Mouse (Mus musculus) kidney, embryonic 16.5 days (tissue): ENCODE measurements around the gene Lama2. TPM values are rescaled to one million over a fixed set of nuclear protein-coding genes. Genes with fewer than 3 reads are reported as not detected.

ENCODE experiments used
- ATAC-seq: fragments of 200-750 bp; cut with Nextera tagmentation; 2 replicates; pipeline ENCODE4 v1.8.0; 2017; ENCODE audit warnings: moderate TSS enrichment; ENCODE audit not compliant: low FRiP score, low TSS enrichment
- H3K27ac ChIP-seq: fragments of 300-500 bp; sonication (generic); 2 replicates; pipeline ENCODE4 v1.5.1; 2014; ENCODE audit warnings: low read length
- H3K27me3 ChIP-seq: fragments of 300-500 bp; sonication (generic); 2 replicates; pipeline ENCODE4 v1.6.1; 2014; ENCODE audit warnings: low read length, control low read depth, mixed read lengths; ENCODE audit not compliant: insufficient read depth
- H3K36me3 ChIP-seq: fragments of 300-500 bp; sonication (generic); 2 replicates; pipeline ENCODE4 v1.6.1; 2014; ENCODE audit warnings: low read length, control low read depth, mixed read lengths; ENCODE audit not compliant: insufficient read depth
- H3K4me1 ChIP-seq: fragments of 300-500 bp; sonication (generic); 2 replicates; pipeline ENCODE4 v1.6.1; 2014; ENCODE audit warnings: low read length, control low read depth, mixed read lengths; ENCODE audit not compliant: insufficient read depth
- H3K4me2 ChIP-seq: fragments of 300-500 bp; sonication (generic); replicated peaks from 2 replicates; pipeline ENCODE4 v1.6.1; 2014; ENCODE audit warnings: low read depth, low read length
- H3K4me3 ChIP-seq: fragments of 300-500 bp; sonication (generic); 2 replicates; pipeline ENCODE4 v1.5.1; 2014; ENCODE audit warnings: mild to moderate bottlenecking, low read length
- H3K9ac ChIP-seq: fragments of 300-500 bp; sonication (generic); replicated peaks from 2 replicates; pipeline ENCODE4 v1.6.1; 2014; ENCODE audit warnings: low read length
- H3K9me3 ChIP-seq: fragments of 300-500 bp; sonication (generic); 2 replicates; pipeline ENCODE4 v1.6.1; 2016; ENCODE audit warnings: low read length, control low read depth
- WGBS: fragments of 180-500 bp; shearing (Covaris S2); extraction: QIAGEN DNeasy Blood & Tissue Kit; methylation state at CpG from one replicate; pipeline ENCODE4 v1.1.7; 2014; 5-methylcytosine and 5-hydroxymethylcytosine counted together
- polyA plus RNA-seq: library from polyadenylated mRNA; unstranded; fragments of >200 nt; fragmentation: Nextera tagmentation; extraction: Ambion mirVana; gene quantifications from 2 replicates; pipeline ENCODE4 v1.2.1, GENCODE M21; 2015

The Lama2 gene
- polyA plus RNA-seq, 1 experiment from 2014 or later: 12.7 TPM

DNA sequence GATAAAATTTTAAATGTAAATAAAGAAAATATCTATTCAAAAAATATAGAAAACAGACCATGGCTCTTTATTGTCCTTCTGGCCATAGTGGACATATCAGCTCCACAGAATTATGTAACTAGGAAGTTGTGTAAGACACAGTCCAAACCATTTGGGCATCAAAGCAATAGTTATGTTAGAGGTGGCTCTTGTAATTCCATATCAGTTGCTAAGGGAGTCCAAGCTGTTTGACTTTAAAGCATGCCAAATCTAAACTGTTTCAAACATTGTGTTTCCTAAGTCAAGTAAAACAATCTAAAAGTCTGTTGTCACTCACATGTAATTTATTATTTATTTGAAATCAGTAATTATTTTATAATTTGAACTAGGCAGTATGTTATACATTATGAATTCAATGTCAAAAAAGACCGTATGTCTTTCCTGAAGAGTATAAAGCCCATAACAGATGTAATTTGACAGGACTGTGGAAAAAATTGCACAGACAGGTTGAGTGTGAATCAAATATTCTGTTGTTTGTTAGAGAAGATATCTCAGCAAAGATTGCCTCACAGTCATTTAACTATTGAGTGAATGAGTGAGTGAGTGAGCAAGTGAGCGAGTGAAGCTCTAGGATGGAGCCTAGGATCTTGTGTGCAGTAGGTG, 550.6 kb downstream of the Lama2 start:
- H3K27me3 ChIP-seq: no peaks in the 10 kb centered on the region
- H3K9me3 ChIP-seq: no peaks in the 10 kb centered on the region
- no peaks in the 10 kb centered on the region for H3K4me1 ChIP-seq
- no peaks in the 10 kb centered on the region for H3K36me3 ChIP-seq
- no peak overlapping the region for H3K27ac ChIP-seq
- no peak overlapping the region for H3K4me2 ChIP-seq
- ATAC-seq: no peak
- H3K9ac ChIP-seq: no peak overlapping the region
- no peak overlapping the region for H3K4me3 ChIP-seq
- WGBS: 92% methylated on average over 2 of the region's 2 CpGs

DNA sequence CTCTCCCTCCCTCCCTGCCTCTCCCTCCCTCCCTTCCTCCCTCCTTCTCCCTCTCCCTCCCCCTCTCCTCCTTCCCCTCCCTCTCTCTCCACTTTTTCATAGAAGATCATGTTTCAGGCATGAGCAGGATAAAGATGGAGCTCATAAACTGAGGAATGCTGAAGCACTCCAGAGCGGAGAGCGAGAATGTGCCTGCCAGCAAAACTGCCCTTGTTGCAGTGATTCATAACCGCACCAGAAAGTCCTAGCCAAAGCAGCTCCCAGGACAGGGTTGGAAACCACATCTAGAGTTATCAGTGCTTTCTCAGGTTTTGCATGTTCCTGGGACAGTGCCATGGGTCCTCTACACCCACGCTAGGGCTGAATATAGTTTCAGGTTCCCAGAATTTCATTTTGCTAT, 555.9 kb downstream of the Lama2 start:
- no peak overlapping the region for H3K9ac ChIP-seq
- H3K27me3 ChIP-seq: no peaks in the 10 kb centered on the region
- H3K27ac ChIP-seq: no peak overlapping the region
- H3K4me3 ChIP-seq: no peak overlapping the region
- ATAC-seq: peak; percentile 95
- no peak overlapping the region for H3K4me2 ChIP-seq
- WGBS: 18% methylated on average over 4 of the region's 4 CpGs
- H3K4me1 ChIP-seq: no peaks in the 10 kb centered on the region
- no peaks in the 10 kb centered on the region for H3K36me3 ChIP-seq
- no peaks in the 10 kb centered on the region for H3K9me3 ChIP-seq

DNA sequence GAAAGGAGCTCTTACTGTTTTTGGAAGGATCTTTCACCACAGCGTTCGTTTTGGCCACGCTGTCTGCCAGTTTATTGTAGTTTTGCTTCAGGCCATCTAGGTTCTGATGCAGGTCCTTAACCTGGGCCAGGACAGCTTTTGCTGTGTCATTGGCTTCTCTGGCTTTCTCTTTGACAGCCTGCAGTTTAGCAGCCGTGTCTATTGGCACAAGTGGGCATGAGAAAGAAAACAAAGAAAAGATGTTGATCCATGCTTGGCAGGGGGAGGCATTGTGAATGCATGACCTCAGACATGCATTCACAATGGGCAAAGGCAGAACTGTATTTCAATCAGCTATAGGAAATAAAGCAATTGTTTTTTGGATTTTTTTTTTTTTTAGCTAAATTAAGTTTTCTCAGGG, 565.1 kb downstream of the Lama2 start:
- WGBS: 72% methylated on average over 4 of the region's 4 CpGs

DNA sequence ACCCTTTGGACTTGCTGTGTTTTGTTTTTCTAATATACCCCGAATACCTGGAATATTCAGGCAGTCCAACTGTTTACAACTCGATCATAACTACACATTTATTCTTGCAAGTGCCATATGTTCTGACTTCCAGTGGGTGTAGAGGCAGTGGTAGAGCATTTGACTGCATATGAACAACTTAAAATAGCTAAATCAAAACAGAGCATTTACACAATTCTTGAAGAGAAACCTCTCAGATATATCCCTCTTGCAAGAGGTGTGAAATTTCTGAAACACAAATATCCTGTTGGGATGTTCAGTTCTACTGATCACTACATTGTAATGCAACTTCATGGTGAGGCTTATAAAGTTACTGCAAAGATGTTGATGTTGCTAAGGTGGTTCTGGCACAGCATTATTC, 572.4 kb downstream of the Lama2 start:
- ATAC-seq: no peak
- 80% methylated on average over 2 of the region's 2 CpGs for WGBS

More for the DNA sequence above, 565.1 kb downstream of the Lama2 start:
- no peak overlapping the region for H3K4me2 ChIP-seq
- H3K9me3 ChIP-seq: no peaks in the 10 kb centered on the region
- no peaks in the 10 kb centered on the region for H3K27me3 ChIP-seq
- H3K4me3 ChIP-seq: no peak overlapping the region
- no peak overlapping the region for H3K9ac ChIP-seq
- no peak for ATAC-seq
- no peak overlapping the region for H3K27ac ChIP-seq
- no peaks in the 10 kb centered on the region for H3K4me1 ChIP-seq
- H3K36me3 ChIP-seq: no peaks in the 10 kb centered on the region

DNA sequence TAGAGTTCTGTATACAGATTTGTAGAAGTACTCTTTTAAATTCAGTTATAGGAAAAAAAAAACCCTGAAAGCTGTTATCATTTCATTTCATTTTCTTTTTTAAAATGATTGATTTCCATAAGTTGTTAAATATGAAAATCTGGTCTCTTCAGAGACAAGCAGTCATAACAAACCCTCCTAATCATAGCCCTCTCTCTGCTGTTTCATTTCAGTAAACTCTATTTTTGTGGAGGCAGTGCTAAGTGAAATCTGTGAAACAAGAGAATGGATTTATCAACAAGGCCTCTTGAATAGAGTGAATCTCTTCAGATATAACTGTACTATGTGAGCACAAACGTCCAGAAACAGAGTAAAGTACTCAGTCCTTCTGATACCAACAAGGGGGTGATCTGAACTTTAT, 577.7 kb downstream of the Lama2 start:
- H3K9me3 ChIP-seq: no peaks in the 10 kb centered on the region
- 45% methylated on average over 1 of the region's 1 CpGs for WGBS
- no peaks in the 10 kb centered on the region for H3K36me3 ChIP-seq
- H3K4me3 ChIP-seq: no peak overlapping the region
- no peak overlapping the region for H3K9ac ChIP-seq
- H3K4me1 ChIP-seq: no peaks in the 10 kb centered on the region
- ATAC-seq: no peak
- H3K27me3 ChIP-seq: no peaks in the 10 kb centered on the region
- H3K27ac ChIP-seq: no peak overlapping the region
- no peak overlapping the region for H3K4me2 ChIP-seq

More for the DNA sequence above, 572.4 kb downstream of the Lama2 start:
- Histone ChIP-seq H3K27me3 (no peaks in the 10 kb centered on the region), H3K4me3 (no peak overlapping the region), H3K27ac (no peak overlapping the region), H3K9ac (no peak overlapping the region), H3K36me3 (no peaks in the 10 kb centered on the region), H3K4me2 (no peak overlapping the region), H3K4me1 (no peaks in the 10 kb centered on the region), H3K9me3 (no peaks in the 10 kb centered on the region)

DNA sequence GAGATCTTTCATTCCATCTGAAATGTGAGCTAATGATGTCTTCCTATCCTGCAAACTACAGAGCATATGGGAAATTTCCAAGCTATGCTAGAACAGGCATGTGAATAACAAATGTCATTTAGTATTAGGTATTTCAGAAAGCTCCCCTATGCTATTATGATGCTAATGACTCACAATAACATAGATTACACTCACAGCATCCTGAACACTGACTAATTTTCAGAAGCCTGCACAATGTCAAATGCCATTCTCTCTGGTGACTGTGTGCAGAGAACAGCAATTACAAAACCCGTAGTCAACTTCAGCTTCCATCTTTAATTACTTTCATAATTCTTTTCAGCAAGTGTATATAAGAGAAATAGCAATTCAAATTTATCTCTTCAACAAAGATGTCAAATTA, 596.9 kb downstream of the Lama2 start:
- Histone ChIP-seq H3K27ac (no peak overlapping the region), H3K9ac (no peak overlapping the region), H3K36me3 (no peaks in the 10 kb centered on the region), H3K4me1 (no peaks in the 10 kb centered on the region), H3K4me3 (no peak overlapping the region), H3K4me2 (no peak overlapping the region), H3K27me3 (no peaks in the 10 kb centered on the region), H3K9me3 (no peaks in the 10 kb centered on the region)
- 81% methylated on average over 1 of the region's 1 CpGs for WGBS
- no peak for ATAC-seq

DNA sequence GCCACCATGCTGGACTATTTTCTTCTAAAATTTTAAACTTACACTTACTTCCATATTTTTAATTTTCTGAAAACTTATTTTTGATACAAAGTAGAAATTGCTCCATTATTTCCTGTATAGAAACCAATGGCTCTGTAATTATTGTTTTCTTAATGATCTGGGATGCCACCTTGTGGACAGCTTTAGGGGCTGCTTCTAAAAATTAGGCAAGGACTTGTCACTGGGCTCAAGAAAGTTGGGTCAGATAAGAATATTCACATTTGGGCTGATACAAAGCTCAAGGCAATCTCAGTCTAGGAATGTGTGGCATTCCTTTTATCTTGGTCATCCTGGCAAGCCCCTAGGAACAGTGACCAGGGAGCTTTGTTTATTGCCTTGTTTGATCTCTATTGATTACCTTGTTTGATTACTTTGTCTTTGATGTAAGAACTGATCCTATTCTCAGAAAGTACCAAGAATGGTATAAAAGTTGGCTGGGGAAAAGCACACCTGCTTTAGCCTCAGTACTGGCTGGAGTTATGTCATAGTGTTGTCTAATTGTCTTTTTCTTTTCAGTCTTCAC, 606.7 kb downstream of the Lama2 start:
- no peaks in the 10 kb centered on the region for H3K4me1 ChIP-seq
- no peaks in the 10 kb centered on the region for H3K27me3 ChIP-seq
- no peaks in the 10 kb centered on the region for H3K36me3 ChIP-seq
- no peak overlapping the region for H3K27ac ChIP-seq
- no peak overlapping the region for H3K4me3 ChIP-seq
- H3K4me2 ChIP-seq: no peak overlapping the region
- H3K9ac ChIP-seq: no peak overlapping the region
- ATAC-seq: no peak
- H3K9me3 ChIP-seq: no peaks in the 10 kb centered on the region

DNA sequence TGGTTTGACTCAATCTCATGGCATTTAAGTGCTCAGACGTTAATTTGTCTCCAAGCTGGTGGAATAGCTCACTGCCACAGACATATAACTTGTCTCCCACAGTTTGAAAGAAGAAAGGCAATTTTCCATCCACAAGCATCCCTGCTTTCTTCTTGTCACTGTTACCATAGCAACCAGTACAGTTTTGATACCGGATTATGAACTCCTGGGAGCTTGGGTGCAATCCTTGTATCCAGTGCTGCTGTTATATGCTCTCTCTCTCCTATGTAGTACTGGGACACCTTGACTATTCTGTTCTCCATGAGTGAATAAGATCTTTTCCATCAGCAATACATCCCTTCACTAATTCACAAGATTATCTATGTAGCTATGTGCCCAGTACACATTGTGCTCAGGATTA, 612.2 kb downstream of the Lama2 start:
- ATAC-seq: no peak
- H3K27me3 ChIP-seq: no peaks in the 10 kb centered on the region
- H3K9ac ChIP-seq: no peak overlapping the region
- no peaks in the 10 kb centered on the region for H3K36me3 ChIP-seq
- WGBS: 83% methylated on average over 2 of the region's 2 CpGs
- no peaks in the 10 kb centered on the region for H3K9me3 ChIP-seq
- no peak overlapping the region for H3K4me2 ChIP-seq
- no peaks in the 10 kb centered on the region for H3K4me1 ChIP-seq
- no peak overlapping the region for H3K4me3 ChIP-seq
- H3K27ac ChIP-seq: no peak overlapping the region

DNA sequence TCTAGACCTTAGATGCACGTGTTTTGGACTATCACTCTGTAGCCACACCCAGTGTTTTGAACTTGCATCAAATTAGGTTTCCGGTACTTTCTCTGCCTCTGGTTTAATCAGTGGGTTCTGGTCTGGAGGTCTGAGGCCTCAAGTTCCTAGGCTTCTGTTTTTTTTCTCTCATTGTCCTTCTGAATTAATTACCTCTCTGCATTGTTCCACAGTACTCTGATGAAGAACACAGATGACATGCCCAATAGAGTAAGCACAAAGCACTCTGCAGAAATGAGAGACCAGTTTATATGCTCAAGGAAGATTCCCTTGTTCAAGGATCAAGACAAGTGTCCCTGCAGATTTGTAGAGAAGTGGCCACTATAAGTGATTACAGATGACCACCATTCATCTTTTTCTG, 613.8 kb downstream of the Lama2 start:
- no peaks in the 10 kb centered on the region for H3K27me3 ChIP-seq
- no peak for ATAC-seq
- H3K9ac ChIP-seq: no peak overlapping the region
- H3K4me1 ChIP-seq: no peaks in the 10 kb centered on the region
- 74% methylated on average over 2 of the region's 2 CpGs for WGBS
- H3K4me3 ChIP-seq: no peak overlapping the region
- H3K9me3 ChIP-seq: no peaks in the 10 kb centered on the region
- no peak overlapping the region for H3K4me2 ChIP-seq
- H3K36me3 ChIP-seq: no peaks in the 10 kb centered on the region
- no peak overlapping the region for H3K27ac ChIP-seq

DNA sequence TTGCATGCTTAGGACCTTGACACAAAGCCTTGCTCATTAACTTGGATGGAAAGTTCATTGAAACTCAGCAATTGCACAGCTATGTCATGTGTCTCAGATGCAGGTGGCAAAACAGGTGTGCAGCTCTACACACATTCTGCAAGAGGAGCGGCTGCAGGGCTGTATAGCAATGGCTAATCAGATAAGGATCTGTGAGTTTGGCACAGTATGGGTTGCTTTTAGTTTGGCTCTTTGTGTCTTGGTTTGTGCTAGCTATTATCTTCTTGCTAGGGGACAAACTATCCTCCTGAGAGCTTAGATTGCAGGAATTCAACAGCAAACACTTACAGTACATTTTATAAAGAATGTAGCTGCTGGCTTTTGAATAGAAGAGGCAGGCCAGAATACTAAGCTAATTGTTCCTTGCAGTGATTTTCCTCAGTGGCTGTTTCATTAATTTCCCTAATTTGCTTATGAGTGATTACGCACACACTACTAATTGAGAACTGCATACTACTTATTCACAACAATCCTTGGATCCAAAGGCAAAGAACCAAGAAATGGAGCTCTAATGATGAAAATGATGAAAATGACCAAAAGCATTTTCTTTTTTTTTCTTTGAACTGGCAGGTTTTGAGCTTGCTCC, 617.9 kb downstream of the Lama2 start:
- Histone ChIP-seq H3K4me3 (no peak overlapping the region), H3K36me3 (no peaks in the 10 kb centered on the region), H3K4me1 (no peaks in the 10 kb centered on the region), H3K27ac (no peak overlapping the region), H3K9ac (no peak overlapping the region), H3K4me2 (no peak overlapping the region), H3K27me3 (no peaks in the 10 kb centered on the region), H3K9me3 (no peaks in the 10 kb centered on the region)
- WGBS: 86% methylated on average over 2 of the region's 2 CpGs
- no peak for ATAC-seq
